Mouse (Mus musculus): ENCODE measurements at regions not wholly inside any gene's neighbourhood (a gene's known extent, or its start where the extent isn't known, plus 50 kb on each side); places are given as distances from the start of the nearest gene placed in this dataset.

DNA sequence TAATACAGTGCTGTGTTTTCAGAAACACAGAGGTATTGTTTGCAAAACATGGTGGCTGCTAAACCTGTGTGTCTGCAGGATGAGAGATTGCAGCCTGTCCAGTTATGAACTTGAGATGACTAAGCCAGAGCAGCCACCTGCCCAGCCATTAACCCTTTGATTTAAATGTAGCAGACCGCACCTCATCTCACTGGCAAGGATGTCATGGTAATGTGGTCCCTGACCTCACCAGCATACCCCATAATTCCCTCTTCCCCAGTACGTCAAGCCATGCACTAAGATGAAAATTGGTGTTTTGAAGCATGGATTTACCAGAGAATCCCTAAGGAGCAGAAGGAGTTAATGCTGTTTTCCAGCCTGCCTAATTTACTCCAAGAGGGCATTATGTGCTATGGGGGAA is 128.5 kb upstream of the Chl1 start:
- DNase-seq (ENCODE audit: extremely low read depth, insufficient read length, low spot score) = no peak

DNA sequence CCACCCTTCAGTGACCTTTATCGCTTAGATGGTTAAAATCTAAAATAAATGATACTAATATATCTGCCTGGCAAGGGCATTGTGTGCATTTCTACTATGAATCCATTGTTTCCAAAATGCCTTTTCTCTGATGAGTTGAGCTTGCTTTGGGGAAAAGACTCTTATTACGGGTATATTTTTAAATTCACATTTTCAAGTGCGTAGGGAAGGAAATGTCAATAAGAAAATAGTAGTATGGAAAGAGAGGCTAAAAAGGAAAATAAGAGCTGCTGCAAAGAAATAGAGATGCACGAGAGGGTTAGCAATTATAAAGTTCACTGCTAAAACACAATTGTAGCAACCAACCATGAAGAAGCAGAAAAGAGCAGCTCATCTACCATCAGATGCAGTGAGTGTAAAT is 123.8 kb upstream of the Chl1 start:
- DNase-seq (ENCODE audit: extremely low read depth, insufficient read length, low spot score) = no peak

DNA sequence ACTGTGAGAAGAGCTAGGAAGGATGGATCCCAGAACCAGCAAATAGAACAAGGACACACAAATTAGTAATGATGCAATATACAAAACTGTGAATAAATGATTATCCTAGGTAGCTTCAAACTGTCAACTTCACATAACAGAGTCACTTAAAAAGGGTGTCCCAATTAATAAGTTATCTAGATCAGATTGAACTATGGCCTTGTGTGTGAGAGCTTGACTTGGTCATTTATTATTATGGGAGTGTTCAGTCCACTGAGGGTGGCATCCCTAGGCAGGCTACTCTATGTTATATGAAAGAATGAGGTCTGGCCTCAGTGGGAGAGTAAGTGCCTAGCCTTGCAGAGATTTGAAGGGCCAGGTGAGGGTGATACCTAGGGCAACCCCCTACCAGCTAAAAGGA is 104.4 kb upstream of the Chl1 start:
- DNase-seq (ENCODE audit: extremely low read depth, insufficient read length, low spot score) = no peak

DNA sequence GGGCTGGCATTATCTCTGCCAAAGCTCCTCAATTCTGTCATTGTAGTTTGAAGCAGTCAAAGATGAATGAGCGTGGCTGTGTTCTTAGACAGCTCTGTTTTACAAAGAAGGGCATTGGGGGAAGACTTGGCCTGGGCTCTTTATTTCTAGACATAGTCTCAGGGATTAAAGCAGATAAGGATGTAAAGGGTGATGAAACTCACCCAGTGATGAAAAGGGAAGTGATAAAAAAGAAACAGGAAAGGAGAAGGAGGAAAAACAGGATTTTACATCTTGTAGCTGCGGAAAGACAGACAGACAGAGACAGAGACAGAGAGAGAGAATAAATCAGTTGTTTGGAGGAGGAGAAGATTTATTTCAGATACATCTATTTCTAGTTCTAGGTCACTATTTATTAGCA is 95.5 kb upstream of the Chl1 start:
- DNase-seq (ENCODE audit: extremely low read depth, insufficient read length, low spot score) = no peak

DNA sequence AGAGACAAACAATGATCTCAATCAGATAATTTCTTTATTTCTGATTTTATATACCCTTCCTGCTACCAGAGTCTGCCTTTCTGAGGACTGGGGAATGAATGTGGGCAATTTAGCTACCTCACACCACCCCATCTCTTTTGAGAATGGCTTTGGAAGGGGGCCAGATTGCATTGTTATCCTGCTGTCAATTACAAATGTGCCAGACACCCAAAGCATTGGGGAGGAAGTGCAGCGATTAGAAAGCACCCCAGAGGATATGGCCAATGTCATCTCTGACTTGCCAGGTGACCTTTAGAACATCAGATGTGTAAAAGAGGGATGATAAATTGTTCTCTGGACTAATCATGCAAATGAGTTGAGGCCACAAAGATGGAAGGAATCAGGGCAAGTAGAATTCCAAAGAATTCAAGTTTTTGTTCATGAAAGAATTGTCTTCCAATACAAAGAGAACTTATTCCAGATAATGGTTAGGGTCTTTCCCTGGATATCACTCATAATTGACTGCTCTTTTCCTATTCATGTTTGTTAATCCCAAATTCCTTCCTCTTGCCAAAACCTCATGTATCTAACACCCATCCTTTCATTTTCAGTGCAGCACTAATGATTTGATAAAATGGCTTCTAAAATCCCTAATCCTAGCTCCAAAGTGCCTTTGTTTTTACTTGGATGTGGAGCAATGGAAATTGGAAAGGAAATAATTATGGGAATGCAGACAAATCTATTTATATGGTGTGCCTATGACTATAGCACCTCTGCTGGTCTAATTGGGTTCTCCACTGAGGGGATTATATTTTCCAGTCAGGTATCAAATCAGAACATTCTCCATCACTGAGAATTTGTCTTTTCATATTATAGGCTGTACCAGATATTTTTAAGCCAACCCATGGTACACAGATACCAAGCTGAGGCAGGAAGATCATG is 89.1 kb upstream of the Chl1 start:
- DNase-seq (ENCODE audit: extremely low read depth, insufficient read length, low spot score) = no peak

DNA sequence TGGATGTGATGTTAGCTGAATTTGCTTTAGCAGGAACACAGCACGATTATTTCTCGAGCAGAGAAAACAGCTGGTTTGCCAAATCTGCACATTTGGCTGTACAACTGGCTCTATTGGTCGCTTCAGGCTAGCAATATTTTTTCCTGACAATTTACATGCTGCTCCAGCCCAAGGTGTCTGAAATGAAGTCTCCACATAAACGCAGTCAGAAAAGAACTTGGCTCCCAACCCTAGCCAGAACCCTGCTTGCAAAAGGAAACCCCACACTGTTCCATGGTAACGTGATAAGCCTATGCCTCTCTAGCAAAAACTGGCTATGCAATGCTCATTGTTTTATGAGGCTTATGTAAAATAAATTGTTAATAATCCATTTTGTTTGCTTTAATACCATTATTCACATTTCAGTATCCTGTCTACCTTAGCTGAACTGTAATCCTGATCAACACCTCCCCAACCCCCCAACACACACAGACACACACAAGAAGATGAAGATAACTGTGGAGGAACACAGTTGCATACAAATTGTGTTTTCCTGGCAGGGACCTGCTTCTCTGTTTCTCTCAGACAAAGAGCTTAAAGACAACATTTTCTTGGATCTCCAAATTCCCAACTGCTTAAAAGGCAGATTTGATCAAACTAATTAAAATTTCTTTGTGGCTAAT is 79.3 kb upstream of the Chl1 start:
- DNase-seq (ENCODE audit: extremely low read depth, insufficient read length, low spot score) = no peak

DNA sequence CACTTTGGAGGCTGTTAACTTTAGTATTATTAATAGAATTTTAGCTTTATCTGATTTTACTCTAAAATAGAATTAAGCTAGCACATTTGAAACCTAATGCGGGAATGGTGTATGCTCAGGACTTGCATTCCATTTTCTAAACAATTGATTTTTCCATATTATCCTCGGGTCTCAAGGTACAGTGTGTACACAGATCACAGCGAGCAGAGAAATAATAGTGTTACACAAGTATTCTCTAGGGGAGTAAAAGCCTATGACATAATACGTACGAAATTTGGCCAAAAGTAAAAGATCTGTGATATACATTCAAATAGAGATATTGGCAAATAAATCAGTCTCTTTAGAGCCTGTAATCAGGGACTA is 78.8 kb upstream of the Chl1 start:
- DNase-seq (ENCODE audit: extremely low read depth, insufficient read length, low spot score) = no peak
